Mouse (Mus musculus) stomach, postnatal 0 days (tissue): Measurements from ENCODE around the gene Foxk1.

ENCODE experiments used
- CTCF ChIP-seq: IDR thresholded peaks from 2 replicates; pipeline ENCODE4 v1.5.1; 2016; ENCODE audit warnings: antibody characterized with exemption, low read depth, mild to moderate bottlenecking, moderate library complexity
- EP300 ChIP-seq: optimal IDR thresholded peaks from 2 replicates; pipeline ENCODE3; 2016; ENCODE audit warnings: antibody characterized with exemption

DNA sequence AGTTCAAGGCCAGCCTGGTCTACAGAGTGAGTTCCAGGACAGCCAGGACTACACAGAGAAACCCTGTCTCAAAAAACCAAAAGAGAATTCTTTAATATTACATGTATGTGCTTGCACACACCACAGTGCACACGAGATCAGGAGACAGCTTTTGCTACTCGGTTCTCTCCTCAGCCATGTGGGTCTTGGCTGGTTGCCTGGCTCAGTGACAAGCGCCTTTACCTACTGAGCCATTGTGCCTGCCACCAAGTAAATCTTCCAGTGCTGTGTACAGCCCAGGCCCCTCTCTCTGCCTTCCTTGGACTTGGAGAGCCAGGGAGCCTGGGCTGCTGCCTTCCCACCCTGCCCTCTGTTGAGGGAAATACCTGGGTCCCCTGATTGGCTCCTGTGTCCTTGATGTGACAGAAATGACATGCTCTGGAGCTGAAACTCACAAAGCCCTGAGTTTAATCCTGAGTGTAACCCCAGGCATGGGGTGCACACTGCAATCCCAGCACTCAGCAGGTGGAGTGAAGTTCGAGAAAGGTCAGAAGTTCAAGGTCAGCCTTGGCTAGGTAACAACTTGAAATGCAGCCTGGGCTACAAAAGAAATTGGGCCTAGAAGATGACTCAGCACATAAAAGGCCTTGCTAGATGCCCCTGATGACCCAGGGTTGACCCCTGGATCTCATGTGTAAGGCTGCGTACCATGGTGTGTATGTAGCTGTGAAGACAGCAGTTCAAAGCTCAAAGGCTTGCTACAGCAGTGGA, 76.7 kb downstream of the Foxk1 start:
- no peak for TF ChIP-seq EP300
- no peak for TF ChIP-seq CTCF
